Mouse (Mus musculus) thymus, postnatal 14 days (tissue): ENCODE measurements around the gene 4933434E20Rik.

Source experiments
- DNase-seq: peaks from one replicate; pipeline ENCODE4 v3.0.0; 2021

Gene 4933434E20Rik

DNA sequence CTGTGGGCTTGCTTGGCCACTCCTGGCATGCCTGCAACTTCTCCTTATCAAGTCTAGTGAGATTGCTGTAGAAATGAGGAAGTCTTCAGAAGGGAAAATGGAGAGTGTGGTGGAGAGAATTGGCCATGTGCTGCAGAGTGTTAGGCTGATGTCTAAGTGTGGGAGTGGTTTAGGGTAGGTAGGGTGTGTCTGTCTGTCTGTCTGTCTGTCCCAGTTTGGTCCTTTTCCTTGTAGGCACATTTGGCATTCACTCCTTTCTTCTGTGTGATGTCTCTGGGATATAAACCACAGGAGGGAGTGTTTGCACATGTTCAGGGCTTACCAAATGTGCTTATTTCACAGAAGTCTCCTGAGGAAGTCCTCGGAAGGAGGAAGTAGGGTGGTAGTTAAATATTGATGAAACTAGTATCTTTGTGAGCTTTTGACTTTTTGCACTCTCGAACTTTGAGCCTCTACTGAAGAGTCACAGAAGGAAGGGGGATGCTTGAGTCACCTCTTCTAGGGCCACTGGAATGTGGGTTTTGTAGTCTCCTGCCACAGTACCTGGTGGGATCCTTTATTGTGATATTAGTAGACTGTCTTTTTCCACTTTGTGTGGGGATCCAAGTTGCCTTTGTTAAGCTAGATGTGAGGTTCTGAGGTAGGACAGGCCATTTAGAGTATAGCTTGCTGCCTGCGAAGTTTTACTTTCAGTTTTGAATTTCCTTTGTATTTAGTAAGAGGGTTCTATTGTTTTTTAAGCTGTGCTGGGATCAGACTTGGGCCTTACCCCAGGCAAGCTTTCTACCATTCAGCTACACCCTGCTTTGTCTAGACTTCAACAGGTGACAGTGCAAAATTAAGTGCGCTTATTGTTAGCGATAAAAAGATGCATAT, 30.2 kb downstream of the 4933434E20Rik start:
- DNase-seq: no peak

DNA sequence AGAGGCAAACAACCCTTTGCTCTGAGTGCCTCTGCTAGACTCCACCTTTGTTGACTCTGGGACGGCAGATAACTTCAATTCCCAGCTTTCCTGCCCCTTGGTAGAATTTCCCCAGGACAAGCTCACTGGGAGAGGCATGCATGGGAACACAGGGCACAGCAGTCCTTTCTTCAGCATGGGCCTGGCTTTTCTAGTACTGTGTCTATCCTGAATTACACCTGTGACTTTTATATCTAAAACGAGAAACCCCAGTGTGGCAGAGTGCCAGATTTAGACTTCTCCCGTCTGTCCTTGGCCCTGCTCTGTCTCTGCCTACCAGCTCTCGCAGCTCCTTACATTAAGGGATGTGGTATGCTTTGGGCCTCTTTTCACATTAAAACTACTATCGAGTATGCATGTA, 31.6 kb downstream of the 4933434E20Rik start:
- peak; percentile 28 for DNase-seq

DNA sequence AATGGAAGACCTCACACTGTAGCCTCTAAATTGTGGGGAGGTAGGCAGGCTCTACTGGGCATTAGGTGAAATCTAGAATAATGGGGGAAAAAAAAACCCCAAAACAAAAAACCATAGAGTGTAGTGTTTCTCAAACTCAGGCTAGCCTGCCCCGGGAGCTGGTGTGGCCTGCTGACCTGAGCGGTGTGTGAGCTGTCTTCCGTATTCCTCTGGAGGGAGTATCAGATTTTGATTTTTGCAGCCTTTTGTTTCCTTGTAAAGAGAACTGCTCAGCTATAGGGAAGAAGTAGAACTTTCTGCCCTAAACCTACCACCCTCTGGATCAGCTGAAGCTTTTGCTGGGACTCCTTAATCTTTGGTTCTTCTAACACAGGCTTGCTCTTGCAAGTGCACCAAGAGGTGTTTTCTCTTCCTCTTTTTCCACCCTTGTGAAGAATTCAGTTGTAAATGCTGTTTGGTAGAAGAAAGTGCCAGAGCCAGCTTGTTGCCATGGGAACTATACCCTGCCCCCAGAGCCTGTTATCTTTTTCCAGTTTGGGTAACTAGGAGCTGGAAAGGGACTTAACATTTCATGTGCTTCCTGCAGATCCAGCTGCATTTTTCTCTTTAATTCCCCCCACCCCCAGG, 32.4 kb downstream of the 4933434E20Rik start:
- no peak for DNase-seq

DNA sequence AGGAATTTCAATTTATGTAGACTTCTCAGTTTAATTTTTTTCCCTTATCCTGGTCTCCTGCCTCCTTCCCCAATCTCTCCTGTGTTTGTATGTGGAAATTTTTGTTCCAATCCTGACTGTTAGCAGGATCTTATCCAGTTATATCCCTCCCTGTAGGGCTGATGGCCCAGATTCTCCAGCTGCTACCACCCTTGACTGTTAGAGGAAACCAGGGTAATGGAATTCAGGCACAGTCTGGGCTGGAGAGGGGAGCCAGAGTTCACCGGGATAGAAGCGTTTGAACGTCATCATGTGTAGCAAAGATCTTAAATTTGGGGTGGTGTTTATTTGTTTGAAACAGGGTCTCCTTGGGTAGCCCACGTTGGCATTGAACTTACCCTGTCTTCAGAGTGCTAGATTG, 33.4 kb downstream of the 4933434E20Rik start:
- no peak for DNase-seq

DNA sequence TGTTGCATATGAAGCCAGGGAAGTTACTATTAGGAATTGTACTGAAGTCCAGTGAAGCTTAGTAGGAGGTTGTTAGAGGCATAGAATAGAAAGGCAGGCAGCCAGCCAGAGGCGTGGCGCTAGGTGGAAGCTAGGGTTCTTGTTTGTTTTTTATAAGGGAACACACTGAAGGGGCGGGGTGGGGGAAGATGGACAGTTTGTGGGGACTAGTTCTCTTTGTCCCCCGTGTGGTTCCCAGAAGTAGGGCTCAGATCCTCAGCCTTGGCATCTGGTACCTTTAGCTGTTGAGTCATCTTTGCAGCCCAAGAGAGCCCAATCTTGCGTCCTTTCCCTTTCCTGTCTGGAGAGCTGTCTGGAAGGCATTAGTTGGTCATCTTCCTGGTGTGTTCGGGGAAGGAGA, 33.8 kb downstream of the 4933434E20Rik start:
- no peak for DNase-seq

DNA sequence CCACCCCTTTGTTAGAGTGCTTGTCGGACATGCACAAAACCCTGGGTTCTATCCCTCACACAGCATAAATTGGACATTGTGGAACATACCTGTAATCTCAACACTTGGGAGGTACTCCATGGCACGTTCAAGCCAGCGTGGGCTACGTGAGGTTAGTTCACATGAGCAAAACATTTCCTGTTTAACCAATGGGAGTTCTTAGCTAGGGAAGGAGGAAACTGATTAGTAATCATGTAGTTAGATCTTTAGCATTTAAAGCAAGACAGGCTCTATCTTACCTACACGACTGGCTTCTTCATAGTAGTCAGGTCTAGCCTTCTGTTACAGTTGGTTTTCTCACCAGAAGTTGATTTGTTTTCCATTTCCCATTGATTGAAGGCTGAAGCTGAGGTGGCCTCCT, 34.6 kb downstream of the 4933434E20Rik start:
- no peak for DNase-seq

DNA sequence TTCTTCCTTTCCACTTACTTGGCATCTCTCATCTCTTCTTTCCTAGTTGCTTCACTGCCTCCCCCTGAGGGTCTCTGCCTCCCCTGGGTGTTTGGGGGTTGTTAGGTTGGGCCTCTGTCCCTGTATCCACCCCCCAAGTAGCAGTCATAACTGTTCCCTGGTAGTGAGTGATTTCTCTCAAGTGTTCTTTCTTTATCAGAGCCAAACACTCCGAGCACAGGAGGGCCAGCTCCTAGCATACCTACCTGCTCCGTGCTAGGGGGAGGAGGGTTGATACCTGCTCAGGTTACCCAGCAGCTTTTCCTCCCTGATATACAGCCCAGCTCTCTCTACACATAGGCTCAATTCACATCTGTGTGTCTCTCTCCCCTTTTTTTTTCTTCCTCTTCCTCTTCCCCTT, 37.2 kb downstream of the 4933434E20Rik start:
- no peak for DNase-seq

DNA sequence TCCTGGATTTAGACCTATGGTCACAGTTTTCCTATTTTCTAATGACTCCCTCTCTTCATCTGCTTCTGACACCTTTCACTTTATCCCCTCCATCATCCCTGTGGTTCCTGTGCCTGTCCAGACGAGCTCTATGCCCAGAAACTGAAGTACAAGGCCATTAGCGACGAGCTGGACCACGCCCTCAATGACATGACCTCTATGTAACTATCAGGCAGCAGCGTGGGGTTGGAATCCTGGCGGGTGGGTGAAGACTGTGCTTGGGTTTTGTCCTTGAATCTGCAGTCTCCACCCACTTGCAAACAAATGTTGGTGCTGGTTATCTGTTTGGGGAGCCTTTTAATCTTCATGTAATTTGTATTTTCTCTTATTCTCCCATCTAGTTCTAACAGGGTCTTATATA, 39.5 kb downstream of the 4933434E20Rik start:
- no peak for DNase-seq

DNA sequence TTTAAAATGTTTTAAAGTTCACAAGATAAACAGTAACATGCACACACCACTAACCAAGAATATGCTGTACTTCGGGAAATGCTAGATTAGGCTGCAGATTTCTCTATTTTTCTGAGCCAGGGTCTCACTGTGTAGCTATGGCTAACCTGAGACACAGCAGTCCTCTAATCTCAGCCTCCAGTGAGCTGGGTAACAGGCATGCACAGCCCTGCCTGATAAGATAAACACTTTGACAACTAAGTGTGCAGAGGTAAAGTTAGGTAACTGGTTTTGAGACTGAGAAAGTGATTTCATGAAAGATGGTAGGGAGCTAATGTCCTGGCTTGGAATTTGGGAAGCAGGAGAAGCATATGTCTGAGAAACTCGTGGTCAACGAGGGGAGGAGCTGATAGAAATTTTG, 43.0 kb downstream of the 4933434E20Rik start:
- no peak for DNase-seq

DNA sequence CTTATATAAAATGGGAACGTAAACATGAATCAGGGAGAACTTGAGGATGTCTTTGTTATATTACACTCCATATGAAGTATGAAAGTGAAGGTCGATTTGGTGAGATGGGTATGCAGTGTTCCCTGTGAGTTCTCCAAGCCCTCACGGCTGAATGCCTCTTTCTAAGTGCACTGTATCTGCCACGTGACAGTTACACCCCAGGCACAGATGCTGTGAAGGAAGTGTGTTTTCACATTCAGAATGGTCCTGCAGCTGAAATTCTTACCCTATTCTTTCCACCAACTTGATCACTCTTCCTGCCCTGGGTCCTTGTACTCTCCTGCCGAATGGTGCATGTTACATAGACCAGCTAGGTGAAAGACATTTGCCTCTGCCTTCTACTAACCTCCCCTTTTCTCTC, 46.5 kb downstream of the 4933434E20Rik start:
- no peak for DNase-seq

DNA sequence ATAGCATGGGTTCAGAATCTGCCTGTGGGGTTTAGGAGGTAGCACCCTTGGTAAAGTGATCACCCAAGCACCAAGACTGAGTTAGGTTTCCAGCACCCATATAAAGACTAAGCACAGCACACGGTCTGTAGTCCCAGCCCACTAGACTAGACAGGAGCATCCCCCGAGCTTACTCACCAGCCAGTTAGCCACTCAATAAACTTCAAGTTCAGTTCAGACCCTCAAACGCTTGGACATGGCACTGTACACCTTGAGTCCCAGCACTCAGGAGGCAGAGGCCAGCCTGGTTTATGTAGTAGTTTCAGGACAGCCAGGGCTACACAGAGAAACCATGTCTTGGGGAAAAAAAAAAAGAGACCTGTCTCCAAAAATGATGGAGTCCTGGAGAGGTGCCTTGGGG, 49.6 kb downstream of the 4933434E20Rik start:
- no peak for DNase-seq

DNA sequence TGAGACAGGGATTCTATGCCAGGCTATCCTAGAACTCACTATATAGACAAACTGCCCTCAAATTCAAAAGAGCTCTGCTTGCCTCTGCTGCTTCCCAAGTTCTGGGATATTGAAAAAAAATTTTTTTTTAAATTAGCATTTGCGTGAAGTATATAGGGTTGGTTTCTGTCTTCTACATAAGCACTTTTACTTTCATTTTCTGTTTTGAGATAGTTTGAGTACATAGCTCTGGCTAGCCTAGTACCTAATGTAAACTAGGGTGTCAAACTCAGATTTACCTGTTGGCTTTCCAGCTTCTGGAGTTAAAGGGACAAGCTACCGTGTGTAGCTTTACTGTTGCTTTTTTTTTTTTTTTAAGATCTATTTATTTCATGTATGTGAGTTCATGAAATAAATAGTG, 50.2 kb downstream of the 4933434E20Rik start:
- DNase-seq: no peak

DNA sequence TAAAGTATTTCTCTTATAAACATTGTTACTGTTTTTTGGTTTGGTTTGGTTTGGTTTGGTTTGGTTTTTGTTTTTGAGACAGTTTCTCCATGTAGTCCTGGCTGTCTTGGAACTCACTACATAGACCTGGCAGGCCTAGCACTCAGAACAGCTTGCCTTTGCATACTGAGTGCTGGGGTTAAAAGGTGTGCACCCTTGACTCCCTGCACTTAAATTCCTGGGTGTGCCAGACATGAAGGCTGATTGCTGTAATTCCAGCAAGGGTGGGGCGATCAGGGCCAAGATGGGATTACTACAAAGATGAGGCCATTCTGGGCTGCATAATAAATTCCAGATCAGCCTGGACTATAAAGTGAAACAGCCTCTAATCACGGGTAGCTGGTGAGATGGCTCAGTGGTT, 50.8 kb downstream of the 4933434E20Rik start:
- DNase-seq: no peak

DNA sequence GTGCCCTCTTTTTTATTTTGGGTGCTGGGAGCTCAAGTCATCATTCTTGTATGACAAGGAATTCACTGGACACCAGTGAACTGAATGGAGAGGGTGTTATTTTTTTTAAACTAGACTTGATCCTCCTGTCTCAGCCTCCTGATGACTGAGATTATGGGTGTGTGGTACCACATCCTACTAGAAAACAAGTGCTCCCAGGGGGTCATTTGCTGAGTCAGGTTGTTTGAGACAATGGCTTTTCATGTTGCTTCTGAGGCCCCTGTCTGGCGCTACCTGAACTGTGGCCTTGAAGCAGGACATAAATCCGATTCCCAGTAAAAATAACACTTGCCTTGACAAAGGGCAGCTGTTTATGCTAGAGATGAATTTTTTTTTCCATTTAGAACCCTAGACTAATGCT, 51.7 kb downstream of the 4933434E20Rik start:
- no peak for DNase-seq

DNA sequence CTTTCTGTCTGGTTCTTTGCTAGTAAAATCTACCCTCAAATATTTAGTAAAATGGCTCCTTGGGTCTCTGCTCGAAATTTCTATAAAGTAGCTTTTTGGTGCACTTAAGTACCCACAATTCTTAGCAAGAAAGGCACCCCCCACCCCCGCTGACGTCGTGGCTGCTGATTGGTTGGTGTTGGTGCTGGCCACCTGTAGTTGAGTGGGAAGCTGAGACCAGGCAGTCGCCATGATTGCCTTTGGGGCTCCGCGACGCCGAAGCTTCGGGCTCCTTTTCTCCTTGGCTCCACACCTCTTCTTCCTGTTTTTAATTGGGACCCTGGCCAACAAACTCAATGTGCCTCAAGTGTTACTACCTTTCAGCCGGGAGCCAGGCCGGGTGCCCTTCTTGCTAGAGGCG, 52.5 kb downstream of the 4933434E20Rik start, which contains the start of gene Nup210l:
Gene Nup210l (plus strand): TSS at position 195 of the 400 bp plus-strand sequence.
- DNase-seq: no peak

DNA sequence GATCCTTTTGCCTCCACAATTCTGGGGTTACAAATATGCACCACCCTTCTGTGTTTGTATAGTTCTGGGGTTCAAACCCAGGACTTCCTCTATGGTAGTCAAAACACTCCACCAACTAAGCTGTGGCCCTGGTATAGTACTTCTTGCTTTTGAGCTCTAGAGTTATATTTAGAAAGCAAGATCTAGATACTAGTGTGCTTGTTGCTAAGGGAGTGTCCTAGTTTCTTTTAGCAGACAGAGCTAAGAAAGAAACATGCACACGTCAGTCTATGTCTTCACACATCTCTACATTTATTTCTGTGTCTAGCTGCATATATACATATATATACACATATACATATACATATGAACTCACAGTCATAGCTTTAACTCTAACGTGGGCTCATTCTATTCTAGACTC, 60.3 kb downstream of the 4933434E20Rik start:
- no peak for DNase-seq

DNA sequence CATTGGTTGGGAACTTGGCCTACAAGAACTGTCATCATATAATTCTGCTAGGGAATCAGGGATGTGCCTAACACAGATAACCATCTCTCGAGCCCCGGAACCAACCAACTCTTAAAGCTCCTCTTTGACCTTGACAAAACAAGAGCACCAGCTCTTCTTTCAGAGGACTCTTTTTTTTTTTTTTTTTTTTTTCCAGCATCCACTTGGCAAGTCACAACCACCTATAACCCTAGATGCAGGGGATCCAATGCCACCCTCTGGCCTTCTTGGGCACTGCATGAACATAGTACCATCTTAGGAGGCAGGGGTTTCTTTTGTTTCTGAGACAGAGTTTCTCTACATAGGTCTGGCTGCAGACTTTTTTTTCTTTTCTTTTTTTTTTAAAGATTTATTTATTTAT, 62.9 kb downstream of the 4933434E20Rik start:
- DNase-seq: peak; percentile 36

DNA sequence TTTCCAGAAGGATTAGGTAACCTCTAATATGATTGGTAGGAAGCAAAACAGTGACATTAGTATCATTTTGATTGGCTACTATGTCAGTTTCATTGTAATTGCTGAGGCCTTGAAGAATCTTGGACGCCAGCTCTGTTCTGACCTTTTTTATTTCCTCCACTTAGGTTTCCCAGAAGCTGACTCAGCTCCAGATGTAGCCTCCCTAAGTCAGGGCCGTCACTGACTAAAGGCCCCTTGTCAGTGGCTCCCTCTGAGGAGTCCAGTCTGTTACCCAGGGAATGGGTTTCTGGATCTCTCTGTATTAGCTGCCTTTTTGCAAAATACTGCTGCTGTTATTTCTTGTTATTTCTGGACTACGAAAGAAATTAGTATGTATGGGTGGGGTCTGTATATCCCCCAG, 64.1 kb downstream of the 4933434E20Rik start:
- DNase-seq: no peak
